Mouse (Mus musculus): ENCODE measurements around the gene Crocc2. TPM values are rescaled to one million over a fixed set of nuclear protein-coding genes. Genes with fewer than 3 reads are reported as not detected.
"Not testable (repeated sequence)": the region's sequence is repeated elsewhere in the genome, so short reads cannot be mapped to it uniquely, and the experiment has no call there.

The Crocc2 gene
- polyA plus RNA-seq, 1 experiment from 2014 or later, result 0.19 TPM

GRCm38 (mm10) chr1:93166346-93167079, 2.0 kb upstream of the Crocc2 start:
- Histone ChIP-seq H3K4me2 (replicated peaks) (no peak overlapping the region), H3K9me3 (no peaks in the 10 kb centered on the region), H3K9ac (no peak overlapping the region), H3K36me3 (no peaks in the 10 kb centered on the region), H3K4me1 (no peaks in the 10 kb centered on the region), H3K4me3 (no peak overlapping the region), H3K27me3 (replicated peaks) (no peaks in the 10 kb centered on the region), H3K27ac (no peak overlapping the region)
- WGBS, result 87% methylated on average over 11 of the region's 11 CpGs
- no peak for ATAC-seq (ENCODE audit: low FRiP score, low read depth)

GRCm38 (mm10) chr1:93173665-93174064, 5.1 kb downstream of the Crocc2 start:
- H3K4me3 ChIP-seq, result no peak overlapping the region
- no peaks in the 10 kb centered on the region for H3K9me3 ChIP-seq
- no peak overlapping the region for H3K9ac ChIP-seq
- no peak overlapping the region for H3K4me2 ChIP-seq (replicated peaks)
- 70% methylated on average over 4 of the region's 4 CpGs for WGBS
- no peaks in the 10 kb centered on the region for H3K36me3 ChIP-seq
- H3K27me3 ChIP-seq (replicated peaks), result peaks cover 5% of the 10 kb centered on the region; the same call in 1 of the 2 replicates
- no peak overlapping the region for H3K27ac ChIP-seq
- no peak for ATAC-seq (ENCODE audit: low FRiP score, low read depth)
- peaks cover 15% of the 10 kb centered on the region for H3K4me1 ChIP-seq

- H3K9me3 ChIP-seq, result no peaks in the 10 kb centered on the region
These were observed 5.9 kb downstream of the Crocc2 start for GRCm38 (mm10) chr1:93174399-93174798.

GRCm38 (mm10) chr1:93175849-93176248, 7.3 kb downstream of the Crocc2 start:
- H3K9ac ChIP-seq, result no peak overlapping the region

More at GRCm38 (mm10) chr1:93174399-93174798, 5.9 kb downstream of the Crocc2 start:
- no peaks in the 10 kb centered on the region for H3K36me3 ChIP-seq
- peaks cover 15% of the 10 kb centered on the region for H3K4me1 ChIP-seq
- WGBS, result under 1% methylated on average over 4 of the region's 4 CpGs
- H3K4me2 ChIP-seq (replicated peaks), result no peak overlapping the region
- H3K9ac ChIP-seq, result no peak overlapping the region
- H3K27ac ChIP-seq, result no peak overlapping the region
- H3K27me3 ChIP-seq (replicated peaks), result peaks cover 5% of the 10 kb centered on the region; the same call in 1 of the 2 replicates
- H3K4me3 ChIP-seq, result no peak overlapping the region
- peak; percentile 61; the same call in 1 of the 2 replicates for ATAC-seq (ENCODE audit: low FRiP score, low read depth)

GRCm38 (mm10) chr1:93176525-93177332, 8.2 kb downstream of the Crocc2 start:
- Histone ChIP-seq H3K27me3 (replicated peaks) (peaks cover 5% of the 10 kb centered on the region; the same call in 1 of the 2 replicates), H3K4me3 (peak overlapping the region; percentile 38), H3K36me3 (no peaks in the 10 kb centered on the region), H3K9ac (peak overlapping the region; percentile 48), H3K4me1 (peaks cover 15% of the 10 kb centered on the region), H3K9me3 (no peaks in the 10 kb centered on the region), H3K4me2 (replicated peaks) (peak overlapping the region; percentile 87), H3K27ac (no peak overlapping the region)
- 2% methylated on average over 44 of the region's 44 CpGs for WGBS
- ATAC-seq (ENCODE audit: low FRiP score, low read depth), result peak; percentile 72

More at GRCm38 (mm10) chr1:93175849-93176248, 7.3 kb downstream of the Crocc2 start:
- Histone ChIP-seq H3K9me3 (no peaks in the 10 kb centered on the region), H3K4me3 (no peak overlapping the region), H3K36me3 (no peaks in the 10 kb centered on the region), H3K4me2 (replicated peaks) (peak overlapping the region; percentile 87), H3K4me1 (peaks cover 15% of the 10 kb centered on the region), H3K27me3 (replicated peaks) (peaks cover 5% of the 10 kb centered on the region; the same call in 1 of the 2 replicates), H3K27ac (no peak overlapping the region)
- WGBS, result 19% methylated on average over 6 of the region's 6 CpGs
- ATAC-seq (ENCODE audit: low FRiP score, low read depth), result peak; percentile 15; the same call in 1 of the 2 replicates

- no peak for ATAC-seq (ENCODE audit: low FRiP score, low read depth)
- Histone ChIP-seq H3K9me3 (no peaks in the 10 kb centered on the region), H3K4me3 (no peak overlapping the region), H3K9ac (no peak overlapping the region), H3K4me1 (no peaks in the 10 kb centered on the region), H3K27ac (no peak overlapping the region), H3K27me3 (replicated peaks) (peaks cover 5% of the 10 kb centered on the region; the same call in 1 of the 2 replicates), H3K36me3 (no peaks in the 10 kb centered on the region), H3K4me2 (replicated peaks) (no peak overlapping the region)
- WGBS, result 87% methylated on average over 7 of the region's 7 CpGs
These were observed 13.8 kb downstream of the Crocc2 start for GRCm38 (mm10) chr1:93182281-93182680.

- ATAC-seq (ENCODE audit: low FRiP score, low read depth), result no peak
- H3K9ac ChIP-seq, result no peak overlapping the region
- 83% methylated on average over 14 of the region's 14 CpGs for WGBS
These were observed 15.7 kb downstream of the Crocc2 start for GRCm38 (mm10) chr1:93184071-93184828.

GRCm38 (mm10) chr1:93190726-93191305, 22.3 kb downstream of the Crocc2 start:
- Histone ChIP-seq H3K4me3 (no peak overlapping the region), H3K4me1 (peaks cover 8% of the 10 kb centered on the region; the same call in 1 of the 2 replicates), H3K27ac (no peak overlapping the region), H3K9me3 (no peaks in the 10 kb centered on the region), H3K9ac (no peak overlapping the region), H3K4me2 (replicated peaks) (peak overlapping the region; percentile 36), H3K27me3 (replicated peaks) (peaks cover 26% of the 10 kb centered on the region; the same call in 1 of the 2 replicates), H3K36me3 (no peaks in the 10 kb centered on the region)
- whole genome bisulfite sequencing, result 4% methylated on average over 9 of the region's 17 CpGs
- no peak for ATAC-seq (ENCODE audit: low FRiP score, low read depth)

More at GRCm38 (mm10) chr1:93184071-93184828, 15.7 kb downstream of the Crocc2 start:
- Histone ChIP-seq H3K4me1 (no peaks in the 10 kb centered on the region), H3K9me3 (no peaks in the 10 kb centered on the region), H3K27ac (no peak overlapping the region), H3K27me3 (replicated peaks) (peaks cover 9% of the 10 kb centered on the region; the same call in 1 of the 2 replicates), H3K4me3 (no peak overlapping the region), H3K4me2 (replicated peaks) (no peak overlapping the region), H3K36me3 (no peaks in the 10 kb centered on the region)

GRCm38 (mm10) chr1:93194961-93195360, 26.4 kb downstream of the Crocc2 start:
- Histone ChIP-seq H3K36me3 (no peaks in the 10 kb centered on the region), H3K27me3 (replicated peaks) (peaks cover 10% of the 10 kb centered on the region; the same call in 1 of the 2 replicates), H3K9me3 (no peaks in the 10 kb centered on the region), H3K27ac (no peak overlapping the region), H3K4me1 (peaks cover 8% of the 10 kb centered on the region; the same call in 1 of the 2 replicates), H3K4me3 (no peak overlapping the region), H3K4me2 (replicated peaks) (no peak overlapping the region), H3K9ac (no peak overlapping the region)
- no peak for ATAC-seq (ENCODE audit: low FRiP score, low read depth)
- 90% methylated on average over 3 of the region's 3 CpGs for WGBS

- not testable (repeated sequence) for H3K27ac ChIP-seq; H3K36me3 ChIP-seq; H3K4me1 ChIP-seq; H3K9me3 ChIP-seq; ATAC-seq (ENCODE audit: low FRiP score, low read depth); H3K9ac ChIP-seq; H3K4me3 ChIP-seq; H3K27me3 ChIP-seq (replicated peaks); H3K4me2 ChIP-seq (replicated peaks)
- 92% methylated on average over 2 of the region's 2 CpGs for WGBS
These were observed 28.9 kb downstream of the Crocc2 start for GRCm38 (mm10) chr1:93197454-93197853.

- H3K9me3 ChIP-seq, result no peaks in the 10 kb centered on the region
- WGBS, result 84% methylated on average over 3 of the region's 3 CpGs
- H3K4me1 ChIP-seq, result no peaks in the 10 kb centered on the region
- 0 out of 2 replicates have a peak, but pooled peaks cover 4% of the 10 kb centered on the region for H3K27me3 ChIP-seq (replicated peaks)
- no peak overlapping the region for H3K27ac ChIP-seq
- H3K4me2 ChIP-seq (replicated peaks), result no peak overlapping the region
- H3K36me3 ChIP-seq, result no peaks in the 10 kb centered on the region
- no peak overlapping the region for H3K4me3 ChIP-seq
- ATAC-seq (ENCODE audit: low FRiP score, low read depth), result no peak
- no peak overlapping the region for H3K9ac ChIP-seq
These were observed 29.4 kb downstream of the Crocc2 start for GRCm38 (mm10) chr1:93197916-93198315.
